Mouse (Mus musculus): ENCODE measurements at regions not wholly inside any gene's neighbourhood (a gene's known extent, or its start where the extent isn't known, plus 50 kb on each side); places are given as distances from the start of the nearest gene placed in this dataset.

- no peak for DNase-seq (ENCODE audit: extremely low read depth, low read depth, low spot score)
- Histone ChIP-seq H3K79me2 (ENCODE audit: control insufficient read depth, insufficient read depth, low read length) (no peaks in the 10 kb centered on the region), H3K27ac (replicated peaks; ENCODE audit: insufficient read depth, low read depth, low read length) (no peak overlapping the region), H3K9ac (ENCODE audit: low read depth, low read length) (no peak overlapping the region), H3K27me3 (ENCODE audit: control insufficient read depth, insufficient read depth, low read length) (no peaks in the 10 kb centered on the region), H3K4me1 (ENCODE audit: control insufficient read depth, insufficient read depth, low read length) (no peaks in the 10 kb centered on the region), H3K4me3 (ENCODE audit: insufficient read depth, low read depth, low read length) (no peak overlapping the region), H3K36me3 (ENCODE audit: control insufficient read depth, insufficient read depth, low read length) (no peaks in the 10 kb centered on the region)
- TF ChIP-seq POLR2A (IDR thresholded peaks at IDR 0.05; ENCODE audit: extremely low read depth, insufficient read depth, low read length) (no peak), CTCF (IDR thresholded peaks at IDR 0.05; ENCODE audit: low read depth, low read length) (peak; percentile 17; the same call in 1 of the 2 replicates)
- WGBS: 41% methylated on average over 13 of the region's 13 CpGs
Measured at GRCm38 (mm10) chrX:12917105-12917504, 154.2 kb upstream of the Usp9x start.

- no peak overlapping the region for H3K4me3 ChIP-seq (ENCODE audit: insufficient read depth, low read depth, low read length)
Measured at GRCm38 (mm10) chrX:12916684-12917083, 154.6 kb upstream of the Usp9x start.

GRCm38 (mm10) chrX:12900256-12900655 lies 138.4 kb upstream of the Med14 start:
- DNase-seq (ENCODE audit: extremely low read depth, low read depth, low spot score): no peak
- no peaks in the 10 kb centered on the region for H3K79me2 ChIP-seq (ENCODE audit: control insufficient read depth, insufficient read depth, low read length)
- 84% methylated on average over 7 of the region's 7 CpGs for WGBS

More at GRCm38 (mm10) chrX:12916684-12917083, 154.6 kb upstream of the Usp9x start:
- no peaks in the 10 kb centered on the region for H3K36me3 ChIP-seq (ENCODE audit: control insufficient read depth, insufficient read depth, low read length)
- DNase-seq (ENCODE audit: extremely low read depth, low read depth, low spot score): no peak
- H3K27me3 ChIP-seq (ENCODE audit: control insufficient read depth, insufficient read depth, low read length): no peaks in the 10 kb centered on the region
- H3K4me1 ChIP-seq (ENCODE audit: control insufficient read depth, insufficient read depth, low read length): no peaks in the 10 kb centered on the region
- H3K27ac ChIP-seq (replicated peaks; ENCODE audit: insufficient read depth, low read depth, low read length): no peak overlapping the region
- no peaks in the 10 kb centered on the region for H3K79me2 ChIP-seq (ENCODE audit: control insufficient read depth, insufficient read depth, low read length)
- no peak for TF ChIP-seq CTCF (IDR thresholded peaks at IDR 0.05; ENCODE audit: low read depth, low read length)
- TF ChIP-seq POLR2A (IDR thresholded peaks at IDR 0.05; ENCODE audit: extremely low read depth, insufficient read depth, low read length): no peak
- no peak overlapping the region for H3K9ac ChIP-seq (ENCODE audit: low read depth, low read length)
- 40% methylated on average over 11 of the region's 11 CpGs for WGBS

GRCm38 (mm10) chrX:12891468-12891867 lies 129.6 kb upstream of the Med14 start:
- Histone ChIP-seq H3K27me3 (ENCODE audit: control insufficient read depth, insufficient read depth, low read length) (no peaks in the 10 kb centered on the region), H3K79me2 (ENCODE audit: control insufficient read depth, insufficient read depth, low read length) (no peaks in the 10 kb centered on the region), H3K4me3 (ENCODE audit: insufficient read depth, low read depth, low read length) (no peak overlapping the region), H3K27ac (replicated peaks; ENCODE audit: insufficient read depth, low read depth, low read length) (no peak overlapping the region), H3K9ac (ENCODE audit: low read depth, low read length) (no peak overlapping the region), H3K4me1 (ENCODE audit: control insufficient read depth, insufficient read depth, low read length) (no peaks in the 10 kb centered on the region; the same call in 1 of the 2 replicates), H3K36me3 (ENCODE audit: control insufficient read depth, insufficient read depth, low read length) (no peaks in the 10 kb centered on the region)
- TF ChIP-seq CTCF (IDR thresholded peaks at IDR 0.05; ENCODE audit: low read depth, low read length) (no peak), POLR2A (IDR thresholded peaks at IDR 0.05; ENCODE audit: extremely low read depth, insufficient read depth, low read length) (no peak)
- 60% methylated on average over 7 of the region's 7 CpGs for WGBS
- no peak for DNase-seq (ENCODE audit: extremely low read depth, low read depth, low spot score)

More at GRCm38 (mm10) chrX:12900256-12900655, 138.4 kb upstream of the Med14 start:
- Histone ChIP-seq H3K27me3 (ENCODE audit: control insufficient read depth, insufficient read depth, low read length) (no peaks in the 10 kb centered on the region), H3K4me3 (ENCODE audit: insufficient read depth, low read depth, low read length) (no peak overlapping the region), H3K27ac (replicated peaks; ENCODE audit: insufficient read depth, low read depth, low read length) (no peak overlapping the region), H3K9ac (ENCODE audit: low read depth, low read length) (no peak overlapping the region), H3K4me1 (ENCODE audit: control insufficient read depth, insufficient read depth, low read length) (no peaks in the 10 kb centered on the region), H3K36me3 (ENCODE audit: control insufficient read depth, insufficient read depth, low read length) (no peaks in the 10 kb centered on the region)
- no peak for TF ChIP-seq POLR2A (IDR thresholded peaks at IDR 0.05; ENCODE audit: extremely low read depth, insufficient read depth, low read length)

GRCm38 (mm10) chrX:12889482-12889808 lies 127.6 kb upstream of the Med14 start:
- WGBS: 91% methylated on average over 1 of the region's 3 CpGs
- Histone ChIP-seq H3K27ac (replicated peaks; ENCODE audit: insufficient read depth, low read depth, low read length) (no peak overlapping the region), H3K4me1 (ENCODE audit: control insufficient read depth, insufficient read depth, low read length) (no peaks in the 10 kb centered on the region; the same call in 1 of the 2 replicates), H3K79me2 (ENCODE audit: control insufficient read depth, insufficient read depth, low read length) (no peaks in the 10 kb centered on the region), H3K27me3 (ENCODE audit: control insufficient read depth, insufficient read depth, low read length) (no peaks in the 10 kb centered on the region), H3K36me3 (ENCODE audit: control insufficient read depth, insufficient read depth, low read length) (no peaks in the 10 kb centered on the region), H3K9ac (ENCODE audit: low read depth, low read length) (no peak overlapping the region), H3K4me3 (ENCODE audit: insufficient read depth, low read depth, low read length) (no peak overlapping the region)
- TF ChIP-seq CTCF (IDR thresholded peaks at IDR 0.05; ENCODE audit: low read depth, low read length) (no peak), POLR2A (IDR thresholded peaks at IDR 0.05; ENCODE audit: extremely low read depth, insufficient read depth, low read length) (no peak)
- DNase-seq (ENCODE audit: extremely low read depth, low read depth, low spot score): no peak

- Histone ChIP-seq H3K4me1 (ENCODE audit: control insufficient read depth, insufficient read depth, low read length) (no peaks in the 10 kb centered on the region; the same call in 1 of the 2 replicates), H3K9ac (ENCODE audit: low read depth, low read length) (no peak overlapping the region; the same call in 1 of the 2 replicates), H3K4me3 (ENCODE audit: insufficient read depth, low read depth, low read length) (no peak overlapping the region), H3K27ac (replicated peaks; ENCODE audit: insufficient read depth, low read depth, low read length) (no peak overlapping the region), H3K27me3 (ENCODE audit: control insufficient read depth, insufficient read depth, low read length) (no peaks in the 10 kb centered on the region), H3K36me3 (ENCODE audit: control insufficient read depth, insufficient read depth, low read length) (no peaks in the 10 kb centered on the region), H3K79me2 (ENCODE audit: control insufficient read depth, insufficient read depth, low read length) (no peaks in the 10 kb centered on the region)
- 23% methylated on average over 3 of the region's 3 CpGs for WGBS
- TF ChIP-seq CTCF (IDR thresholded peaks at IDR 0.05; ENCODE audit: low read depth, low read length): no peak
- TF ChIP-seq POLR2A (IDR thresholded peaks at IDR 0.05; ENCODE audit: extremely low read depth, insufficient read depth, low read length): no peak
- DNase-seq (ENCODE audit: extremely low read depth, low read depth, low spot score): peak; percentile 30
Measured at GRCm38 (mm10) chrX:12888708-12889481, 127.0 kb upstream of the Med14 start.

Data from liver, adult 2 months (tissue).